Mouse (Mus musculus): ENCODE data around the gene Mutyh. TPM values are rescaled to one million over a fixed set of nuclear protein-coding genes. Genes with fewer than 3 reads are reported as not detected.
A peak's percentile ranks its signal among the peaks of the same experiment; 100 is the strongest.

Gene Mutyh
- total and polyA plus RNA-seq, 3 experiments = 0.81 to 2.5 TPM; not detected in 1

DNA sequence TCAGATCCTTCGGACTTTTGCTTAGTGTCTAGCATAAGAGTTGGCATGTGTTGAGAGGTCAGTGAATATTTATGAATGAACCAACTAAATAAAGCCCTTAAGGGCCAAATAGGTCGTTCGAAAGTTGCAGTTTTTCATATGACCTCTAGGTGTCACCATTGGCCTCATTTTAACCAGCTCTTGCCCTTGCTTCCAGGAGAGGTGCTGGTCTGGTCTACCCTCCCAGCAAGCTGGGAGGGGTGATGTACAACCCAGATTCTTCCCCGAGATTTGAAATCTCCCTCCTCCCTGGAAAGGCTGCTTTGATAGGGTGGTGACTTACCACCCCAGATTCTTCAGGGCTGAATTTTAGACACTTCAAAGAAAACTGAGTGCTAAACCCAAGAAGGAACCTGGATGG lies 20.3 kb downstream of the Mutyh start:
- TF ChIP-seq ZKSCAN1 (IDR thresholded peaks at IDR 0.05; ENCODE audit: low read depth, low read length) (no peak), TCF12 (IDR thresholded peaks at IDR 0.05; ENCODE audit: low read depth, low read length) (no peak), NELFE (IDR thresholded peaks at IDR 0.05; ENCODE audit: low read depth, low read length) (no peak), RAD21 (IDR thresholded peaks at IDR 0.05; ENCODE audit: low read depth, low read length) (peak; percentile 88), USF1 (IDR thresholded peaks at IDR 0.05; ENCODE audit: low read depth, low read length) (no peak), POLR2AphosphoS2 (IDR thresholded peaks at IDR 0.05; ENCODE audit: low read length) (no peak), GABPA (IDR thresholded peaks at IDR 0.05; ENCODE audit: low read depth, low read length) (no peak), ZC3H11A (IDR thresholded peaks at IDR 0.05; ENCODE audit: low read depth, low read length) (peak; percentile 67), POLR2A (IDR thresholded peaks at IDR 0.05; ENCODE audit: control insufficient read depth in 1 of 2, insufficient read depth in 1 of 2, low read depth in 1 of 2, low read length in 2 of 2, poor library complexity in 1 of 2) (no peak), SMC3 (IDR thresholded peaks at IDR 0.05; ENCODE audit: low read depth, low read length) (peak; percentile 73), BHLHE40 (IDR thresholded peaks at IDR 0.05; ENCODE audit: borderline replicate concordance, low read depth, low read length) (no peak), ETS1 (IDR thresholded peaks at IDR 0.05; ENCODE audit: low read depth, low read length) (no peak), GATA1 (IDR thresholded peaks at IDR 0.05; ENCODE audit: low read depth, low read length) (no peak), ZMIZ1 (IDR thresholded peaks at IDR 0.05; ENCODE audit: low read depth, low read length) (no peak), MYB (IDR thresholded peaks at IDR 0.05; ENCODE audit: low read depth, low read length) (no peak), E2F4 (IDR thresholded peaks at IDR 0.05; ENCODE audit: borderline replicate concordance, low read depth, low read length) (no peak), ELF1 (IDR thresholded peaks at IDR 0.05; ENCODE audit: low read depth, low read length) (no peak), NRF1 (IDR thresholded peaks at IDR 0.05; ENCODE audit: insufficient read depth, low read depth, low read length, poor library complexity, severe bottlenecking) (no peak), MAX (IDR thresholded peaks at IDR 0.05; ENCODE audit: low read length) (no peak), HCFC1 (IDR thresholded peaks at IDR 0.05; ENCODE audit: low read depth, low read length) (no peak), CTCF (IDR thresholded peaks at IDR 0.05 in 2 of 3, conservative IDR thresholded peaks at IDR 0.05 in 1 of 3; ENCODE audit: control insufficient read depth in 1 of 3, insufficient read depth in 1 of 3, low read depth in 2 of 3, low read length in 3 of 3, poor library complexity in 1 of 3, severe bottlenecking in 1 of 3) (peak; percentile 62 to 91 (median 67))
- Histone ChIP-seq H3K9ac (ENCODE audit: control insufficient read depth, low read depth, low read length, poor library complexity, severe bottlenecking) (no peak overlapping the region), H3K4me1 (ENCODE audit: control insufficient read depth in 1 of 2, insufficient read depth in 2 of 2, low read length in 2 of 2) (no peaks in the 10 kb centered on the region; a peak in 1 of 4 replicates), H3K27me3 (ENCODE audit: control insufficient read depth in 1 of 2, insufficient read depth in 2 of 2, low read length in 2 of 2) (0 out of 4 replicates have a peak, but pooled peaks cover 0 to 1% of the 10 kb centered on the region in 2 experiments), H3K36me3 (ENCODE audit: control insufficient read depth in 1 of 2, insufficient read depth in 2 of 2, low read length in 2 of 2) (no peaks in the 10 kb centered on the region), H3K27ac (ENCODE audit: control insufficient read depth, low read depth, low read length) (no peak overlapping the region), H3K9me3 (replicated peaks; ENCODE audit: insufficient read depth, low read length) (no peaks in the 10 kb centered on the region), H3K4me3 (ENCODE audit: control insufficient read depth in 1 of 2, insufficient read depth in 1 of 2, low read depth in 2 of 2, low read length in 2 of 2) (no peak overlapping the region), H3K79me2 (ENCODE audit: control insufficient read depth, insufficient read depth, low read length, poor library complexity) (no peaks in the 10 kb centered on the region)
- DNase-seq (ENCODE audit: low read depth, low spot score) = peak; percentile 85

Data from MEL (cell line).